Mouse (Mus musculus): Measurements from ENCODE around the gene Ube2v1. TPM values are rescaled to one million over a fixed set of nuclear protein-coding genes. Genes with fewer than 3 reads are reported as not detected.

The Ube2v1 gene
- 237 TPM for polyA plus RNA-seq (2012; fragmentation: generic; extraction: Trizol)
- long read RNA-seq, experiment 1, transcript Ube2v1-201 (3 exons, 1,586 nt): minor isoform, 9 of 426 reads
- long read RNA-seq, experiment 1, transcript Ube2v1-207 (5 exons, 924 nt): minor isoform, 7 of 426 reads
- long read RNA-seq, experiment 1, transcript Ube2v1-202 (4 exons, 2,041 nt): major isoform, 385 of 426 reads
- long read RNA-seq, experiment 1, partial matches to known transcripts: 0 of 426 reads
- long read RNA-seq, experiment 1, other reads (novel, unspliced or antisense): 23 of 426 reads
- long read RNA-seq, experiment 2, transcript Ube2v1-203 (5 exons, 836 nt): minor isoform, 5 of 928 reads
- long read RNA-seq, experiment 2, transcript Ube2v1-201 (3 exons, 1,586 nt): minor isoform, 12 of 928 reads
- long read RNA-seq, experiment 2, transcript Ube2v1-207 (5 exons, 924 nt): minor isoform, 12 of 928 reads
- long read RNA-seq, experiment 2, transcript Ube2v1-202 (4 exons, 2,041 nt): major isoform, 890 of 928 reads
- long read RNA-seq, experiment 2, partial matches to known transcripts: 0 of 928 reads
- long read RNA-seq, experiment 2, other reads (novel, unspliced or antisense): 9 of 928 reads

DNA sequence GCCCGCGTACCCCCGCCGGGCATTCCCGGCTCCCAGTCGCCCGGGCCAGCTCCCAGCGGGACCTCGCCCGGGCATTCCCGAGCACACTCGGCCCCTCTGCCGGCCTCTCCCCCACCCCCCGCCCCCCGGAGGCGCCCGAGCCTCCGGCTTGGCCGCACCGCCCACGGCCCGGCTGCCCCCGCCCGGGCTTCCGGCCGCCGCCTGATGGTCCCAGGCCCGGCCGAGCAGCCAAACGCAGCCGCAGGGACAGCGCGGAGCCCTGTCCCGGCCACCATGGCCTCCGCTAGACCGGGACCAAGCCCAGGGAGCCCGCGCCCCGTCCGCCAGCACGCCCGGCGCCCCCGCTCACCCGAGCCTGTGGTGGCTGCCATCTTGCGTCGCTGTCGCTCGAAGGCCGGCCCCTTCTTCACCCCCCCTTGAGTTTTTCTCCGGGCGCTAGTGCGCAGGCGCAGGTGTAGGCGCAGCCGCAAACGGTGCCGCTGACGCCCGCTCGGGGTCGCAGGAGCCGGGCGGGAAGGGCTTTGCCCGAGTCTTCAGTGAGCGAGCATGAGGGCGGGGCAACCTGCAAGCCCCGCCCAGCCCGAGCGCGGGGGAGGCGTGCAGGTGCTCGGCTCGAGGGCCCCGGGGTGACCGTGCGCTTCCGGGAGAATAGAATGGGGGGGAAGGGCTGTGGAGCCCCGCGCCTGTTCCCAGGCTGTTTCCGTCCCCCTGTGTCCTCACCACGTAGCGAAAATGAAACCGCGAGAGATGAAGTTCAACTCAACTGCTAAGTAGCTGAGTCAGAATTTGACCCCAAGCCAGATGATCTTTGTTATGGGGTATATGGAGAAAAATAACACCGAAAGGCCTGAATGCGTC, at the start of gene Ube2v1:
Ube2v1 (minus strand) TSS at position 505 of the 858 bp plus-strand sequence.
- Histone ChIP-seq H3K4me3 (ENCODE audit: insufficient read depth, poor library complexity, severe bottlenecking) (peak within 1 kb of the TSS; percentile 92), H3ac (ENCODE audit: control insufficient read depth, insufficient read length, low read depth) (peak within 1 kb of the TSS; percentile 91), H3K79me2 (ENCODE audit: control insufficient read depth, insufficient read depth) (peaks cover 48% of the 10 kb centered on the region), H3K79me3 (ENCODE audit: low read depth) (peaks cover 45% of the 10 kb centered on the region), H3K27me3 (ENCODE audit: control insufficient read depth, insufficient read depth, insufficient read length) (no peaks in the 10 kb centered on the region), H3K36me3 (ENCODE audit: control insufficient read depth, insufficient read depth) (peaks cover 11% of the 10 kb centered on the region)
- TF ChIP-seq MAX (IDR thresholded peaks at IDR 0.05) (peak; percentile 69), MYOG (IDR thresholded peaks at IDR 0.05; ENCODE audit: control insufficient read depth, extremely low read depth, insufficient read length) (no peak)

DNA sequence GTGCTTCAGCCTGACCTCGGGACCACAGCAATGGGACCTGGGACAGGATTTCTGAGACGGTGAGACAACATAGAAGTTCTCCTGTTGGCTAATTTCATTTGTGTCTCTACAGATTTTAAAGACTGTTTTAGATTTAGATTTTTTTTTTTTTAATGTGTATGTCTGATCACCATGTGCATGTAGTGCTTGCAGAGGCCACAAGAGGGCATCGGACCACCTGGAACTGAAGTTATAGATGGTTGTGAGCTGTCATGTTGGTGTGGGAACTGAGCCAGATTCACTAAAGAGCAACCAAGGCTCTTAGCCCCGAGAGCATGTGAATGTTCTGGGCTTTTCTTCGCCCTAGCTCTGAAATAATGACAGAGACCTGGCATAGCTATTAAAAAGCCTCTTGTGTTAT, 48.8 kb upstream of the Ube2v1 start:
- H3K79me2 ChIP-seq (ENCODE audit: control insufficient read depth, insufficient read depth): no peaks in the 10 kb centered on the region
- H3K4me3 ChIP-seq (ENCODE audit: insufficient read depth, poor library complexity, severe bottlenecking): no peak overlapping the region
- no peaks in the 10 kb centered on the region for H3K79me3 ChIP-seq (ENCODE audit: low read depth)
- H3K27me3 ChIP-seq (ENCODE audit: control insufficient read depth, insufficient read depth, insufficient read length): no peaks in the 10 kb centered on the region
- no peak overlapping the region for H3ac ChIP-seq (ENCODE audit: control insufficient read depth, insufficient read length, low read depth)
- TF ChIP-seq CTCF (IDR thresholded peaks at IDR 0.05; ENCODE audit: control insufficient read depth, insufficient read depth, insufficient read length) (peak; percentile 24), MYOG (IDR thresholded peaks at IDR 0.05; ENCODE audit: control insufficient read depth, extremely low read depth, insufficient read length) (no peak)
- H3K36me3 ChIP-seq (ENCODE audit: control insufficient read depth, insufficient read depth): no peaks in the 10 kb centered on the region

DNA sequence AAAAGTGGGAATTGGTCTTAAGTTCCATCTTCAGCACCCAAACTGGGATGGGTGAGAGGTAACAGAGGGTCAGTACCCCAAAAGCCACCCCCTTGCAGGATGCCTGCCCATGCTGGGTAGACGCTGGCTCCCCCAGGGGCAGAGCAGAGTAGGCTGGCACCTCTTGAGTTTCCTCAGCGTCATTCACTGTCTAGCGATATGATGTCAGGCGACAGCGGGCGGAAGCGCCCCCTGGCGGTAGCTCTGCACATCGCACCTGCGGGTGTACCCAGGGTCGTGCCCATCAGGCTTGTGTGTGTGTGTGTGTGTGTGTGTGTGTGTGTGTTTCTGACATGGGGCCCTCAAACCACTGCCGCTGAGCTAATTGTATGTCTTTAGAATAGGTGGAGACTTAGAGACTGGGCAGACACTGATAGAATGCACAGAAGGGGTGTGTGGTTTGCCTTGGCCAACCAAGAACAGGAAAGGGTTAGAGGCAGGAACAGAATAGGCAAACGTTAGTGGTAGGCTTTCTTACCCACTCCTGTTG, 48.1 kb upstream of the Ube2v1 start:
- Histone ChIP-seq H3K4me3 (ENCODE audit: insufficient read depth, poor library complexity, severe bottlenecking) (no peak overlapping the region), H3K79me2 (ENCODE audit: control insufficient read depth, insufficient read depth) (no peaks in the 10 kb centered on the region), H3K36me3 (ENCODE audit: control insufficient read depth, insufficient read depth) (no peaks in the 10 kb centered on the region), H3K27me3 (ENCODE audit: control insufficient read depth, insufficient read depth, insufficient read length) (no peaks in the 10 kb centered on the region), H3ac (ENCODE audit: control insufficient read depth, insufficient read length, low read depth) (no peak overlapping the region), H3K79me3 (ENCODE audit: low read depth) (no peaks in the 10 kb centered on the region)
- TF ChIP-seq CTCF (IDR thresholded peaks at IDR 0.05; ENCODE audit: control insufficient read depth, insufficient read depth, insufficient read length) (peak; percentile 96), MYOD1 (IDR thresholded peaks at IDR 0.05; ENCODE audit: control insufficient read depth, insufficient read length, low read depth) (peak; percentile 14), FOSL1 (IDR thresholded peaks at IDR 0.05; ENCODE audit: insufficient read depth, low read length, poor library complexity, severe bottlenecking) (no peak), USF1 (IDR thresholded peaks at IDR 0.05; ENCODE audit: low read depth) (no peak), CEBPB (IDR thresholded peaks at IDR 0.05; ENCODE audit: low read depth) (no peak), MYOG (IDR thresholded peaks at IDR 0.05; ENCODE audit: control insufficient read depth, extremely low read depth, insufficient read length) (no peak), MAX (IDR thresholded peaks at IDR 0.05) (peak; percentile 35)

DNA sequence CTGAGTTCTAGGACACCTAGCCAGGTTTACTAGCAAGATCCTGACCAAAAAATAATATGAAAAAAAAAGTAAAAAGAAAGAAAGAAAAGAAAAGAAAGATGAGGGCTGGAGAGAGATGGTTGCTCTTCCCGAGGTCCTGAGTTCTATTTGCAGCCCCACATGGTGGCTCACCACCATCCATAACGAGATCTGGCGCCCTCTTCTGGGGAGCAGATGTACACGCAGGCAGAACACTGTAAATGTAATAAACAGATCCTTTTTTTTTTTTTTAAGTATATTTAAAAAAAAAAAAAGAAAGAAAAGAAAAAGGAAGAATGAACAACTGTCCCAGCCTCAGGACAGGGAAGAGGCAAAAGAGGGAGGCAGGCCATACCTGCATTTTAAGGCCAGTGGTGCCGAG, 46.7 kb upstream of the Ube2v1 start:
- H3K4me3 ChIP-seq (ENCODE audit: insufficient read depth, poor library complexity, severe bottlenecking): no peak overlapping the region
- H3K79me2 ChIP-seq (ENCODE audit: control insufficient read depth, insufficient read depth): no peaks in the 10 kb centered on the region
- no peaks in the 10 kb centered on the region for H3K79me3 ChIP-seq (ENCODE audit: low read depth)
- no peak for TF ChIP-seq MAX (IDR thresholded peaks at IDR 0.05)
- TF ChIP-seq USF1 (IDR thresholded peaks at IDR 0.05; ENCODE audit: low read depth): no peak
- no peak for TF ChIP-seq CTCF (IDR thresholded peaks at IDR 0.05; ENCODE audit: control insufficient read depth, insufficient read depth, insufficient read length)
- TF ChIP-seq CEBPB (IDR thresholded peaks at IDR 0.05; ENCODE audit: low read depth): no peak
- TF ChIP-seq MYOD1 (IDR thresholded peaks at IDR 0.05; ENCODE audit: control insufficient read depth, insufficient read length, low read depth): no peak
- TF ChIP-seq MYOG (IDR thresholded peaks at IDR 0.05; ENCODE audit: control insufficient read depth, extremely low read depth, insufficient read length): no peak
- no peak for TF ChIP-seq FOSL1 (IDR thresholded peaks at IDR 0.05; ENCODE audit: insufficient read depth, low read length, poor library complexity, severe bottlenecking)
- H3ac ChIP-seq (ENCODE audit: control insufficient read depth, insufficient read length, low read depth): no peak overlapping the region
- H3K27me3 ChIP-seq (ENCODE audit: control insufficient read depth, insufficient read depth, insufficient read length): no peaks in the 10 kb centered on the region
- H3K36me3 ChIP-seq (ENCODE audit: control insufficient read depth, insufficient read depth): no peaks in the 10 kb centered on the region

DNA sequence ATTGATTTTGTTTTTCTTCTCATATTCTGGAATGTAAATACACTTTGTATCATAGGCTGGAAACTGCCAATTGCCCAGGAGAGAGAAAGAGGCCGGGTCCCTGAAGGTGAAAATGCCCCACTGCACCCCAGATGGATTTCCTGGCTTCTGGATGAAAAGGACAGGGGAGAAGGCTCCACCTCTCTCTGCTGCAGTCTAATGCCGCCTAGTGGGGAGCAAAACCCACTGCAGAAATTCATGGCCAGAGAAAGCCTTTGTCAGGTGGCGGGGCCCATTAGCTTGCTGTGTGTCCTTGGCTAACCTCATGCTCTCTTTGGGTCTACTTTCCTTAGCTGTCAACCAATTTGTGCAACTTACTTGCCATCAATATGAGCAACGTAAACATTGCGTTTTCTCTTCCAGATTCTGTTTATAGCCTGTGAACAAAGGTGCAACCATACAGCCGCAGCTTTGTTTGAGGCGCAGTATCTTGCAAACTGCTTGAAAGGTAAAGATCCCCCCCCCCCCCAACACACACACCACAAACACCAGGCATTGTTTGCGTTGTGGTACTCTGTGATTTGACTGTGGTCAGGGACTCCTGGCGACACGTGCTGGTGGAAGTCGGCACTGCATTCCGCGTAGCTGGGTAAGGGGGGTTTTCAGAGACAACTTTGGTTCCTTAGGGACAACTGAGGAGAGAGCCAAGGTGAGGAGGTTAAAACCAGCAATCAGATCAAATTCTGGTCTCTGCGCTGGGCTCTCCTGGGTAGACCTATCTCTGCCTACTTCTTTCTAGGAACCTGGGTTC, 43.4 kb upstream of the Ube2v1 start:
- Histone ChIP-seq H3K4me3 (ENCODE audit: insufficient read depth, poor library complexity, severe bottlenecking) (no peak overlapping the region), H3K79me2 (ENCODE audit: control insufficient read depth, insufficient read depth) (no peaks in the 10 kb centered on the region), H3ac (ENCODE audit: control insufficient read depth, insufficient read length, low read depth) (no peak overlapping the region), H3K36me3 (ENCODE audit: control insufficient read depth, insufficient read depth) (no peaks in the 10 kb centered on the region), H3K27me3 (ENCODE audit: control insufficient read depth, insufficient read depth, insufficient read length) (no peaks in the 10 kb centered on the region), H3K79me3 (ENCODE audit: low read depth) (no peaks in the 10 kb centered on the region)
- TF ChIP-seq MAX (IDR thresholded peaks at IDR 0.05) (no peak), CTCF (IDR thresholded peaks at IDR 0.05; ENCODE audit: control insufficient read depth, insufficient read depth, insufficient read length) (peak; percentile 57), USF1 (IDR thresholded peaks at IDR 0.05; ENCODE audit: low read depth) (no peak), MYOG (IDR thresholded peaks at IDR 0.05; ENCODE audit: control insufficient read depth, extremely low read depth, insufficient read length) (no peak), MYOD1 (IDR thresholded peaks at IDR 0.05; ENCODE audit: control insufficient read depth, insufficient read length, low read depth) (no peak)

Measured in C2C12 (cell line).